Mouse (Mus musculus): ENCODE measurements around the gene Zfp335.

DNA sequence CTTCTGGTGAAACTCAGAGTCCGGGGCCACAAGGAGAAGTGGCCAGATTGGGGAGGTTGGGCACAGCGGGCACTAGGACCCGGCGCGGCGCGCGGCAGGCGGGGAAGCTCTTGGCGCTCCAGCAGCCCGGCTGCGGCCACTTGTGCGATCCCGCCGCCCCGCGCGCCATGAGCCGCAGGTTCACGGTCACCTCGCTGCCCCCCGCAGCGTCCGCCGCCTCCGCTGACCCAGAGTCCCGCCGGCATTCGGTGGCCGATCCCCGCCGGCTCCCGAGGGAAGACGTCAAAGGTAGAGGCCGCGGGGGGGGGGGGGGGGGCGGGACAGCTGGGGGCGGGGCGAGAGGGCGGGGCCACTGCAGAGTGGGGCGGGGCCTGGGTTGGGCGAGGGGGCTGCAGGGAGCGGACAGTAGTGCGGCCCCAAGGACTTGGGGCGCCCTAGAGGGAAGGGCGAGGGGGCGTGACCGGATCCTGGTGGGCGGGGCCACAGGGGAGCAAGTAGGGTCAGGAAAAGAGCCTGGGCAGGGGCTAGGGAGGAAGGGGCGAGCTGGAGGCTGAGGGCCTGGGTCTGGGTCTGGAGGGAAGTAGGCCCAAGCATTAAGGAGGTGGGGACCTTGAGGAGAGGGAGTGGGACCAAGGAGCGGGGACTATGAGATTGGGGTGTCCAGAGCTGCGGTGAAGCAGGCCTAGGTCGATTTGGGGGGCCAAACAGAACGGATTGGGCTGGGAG, 49.3 kb upstream of the Zfp335 start, which contains the start of gene Slc12a5:
- TF ChIP-seq CTCF (IDR thresholded peaks at IDR 0.05; ENCODE audit: low read depth) (no peak), EP300 (IDR thresholded peaks at IDR 0.05; ENCODE audit: low read depth) (no peak)

All from liver, embryonic 14.5 days (tissue).